Mouse (Mus musculus) embryonic facial prominence, embryonic 10.5 days (tissue): ENCODE measurements around the gene Egf. TPM values are rescaled to one million over a fixed set of nuclear protein-coding genes. Genes with fewer than 3 reads are reported as not detected.

ENCODE experiments used
- DNase-seq: peaks from one replicate; pipeline ENCODE4 v3.0.0-alpha.2; 2017; ENCODE audit warnings: low spot score
- H3K27ac ChIP-seq: fragments of 300-500 bp; sonication (generic); replicated peaks from 2 replicates; pipeline ENCODE4 v1.5.1; 2016; ENCODE audit warnings: mild to moderate bottlenecking
- H3K27me3 ChIP-seq: fragments of 300-500 bp; sonication (generic); replicated peaks from 2 replicates; pipeline ENCODE4 v1.6.1; 2016; ENCODE audit warnings: low read depth, mild to moderate bottlenecking; ENCODE audit not compliant: poor library complexity, severe bottlenecking
- H3K36me3 ChIP-seq: fragments of 300-500 bp; sonication (generic); replicated peaks from 2 replicates; pipeline ENCODE4 v1.6.1; 2016; ENCODE audit warnings: mild to moderate bottlenecking, moderate library complexity
- H3K4me1 ChIP-seq: fragments of 300-500 bp; sonication (generic); 2 replicates; pipeline ENCODE4 v1.6.1; 2016
- H3K4me3 ChIP-seq: fragments of 300-500 bp; sonication (generic); 2 replicates; pipeline ENCODE4 v1.5.1; 2016; ENCODE audit warnings: mild to moderate bottlenecking, moderate library complexity
- H3K9me3 ChIP-seq: fragments of 300-500 bp; sonication (generic); 2 replicates; pipeline ENCODE4 v1.6.1; 2016; ENCODE audit warnings: mild to moderate bottlenecking
- WGBS: fragments of 180-500 bp; shearing (Covaris S2); methylation state at CpG from one replicate; pipeline ENCODE4 v1.1.7; 2016; 5-methylcytosine and 5-hydroxymethylcytosine counted together
- polyA plus RNA-seq: library from polyadenylated mRNA; unstranded; fragments of >200 nt; fragmentation: Nextera tagmentation; extraction: Ambion mirVana; gene quantifications from 2 replicates; pipeline ENCODE4 v1.2.1, GENCODE M21; 2016

The Egf gene
- polyA plus RNA-seq, 1 experiment from 2014 or later = 1.5 TPM

- DNase-seq = no peak
- WGBS = 86% methylated on average over 8 of the region's 8 CpGs
- no peaks in the 10 kb centered on the region for H3K4me1 ChIP-seq
- no peaks in the 10 kb centered on the region for H3K36me3 ChIP-seq
- H3K27me3 ChIP-seq = no peaks in the 10 kb centered on the region
- no peaks in the 10 kb centered on the region for H3K9me3 ChIP-seq
- no peak overlapping the region for H3K27ac ChIP-seq
- no peak overlapping the region for H3K4me3 ChIP-seq
Measured at GRCm38 (mm10) chr3:129698882-129699281, 56.2 kb downstream of the Egf start.

DNA sequence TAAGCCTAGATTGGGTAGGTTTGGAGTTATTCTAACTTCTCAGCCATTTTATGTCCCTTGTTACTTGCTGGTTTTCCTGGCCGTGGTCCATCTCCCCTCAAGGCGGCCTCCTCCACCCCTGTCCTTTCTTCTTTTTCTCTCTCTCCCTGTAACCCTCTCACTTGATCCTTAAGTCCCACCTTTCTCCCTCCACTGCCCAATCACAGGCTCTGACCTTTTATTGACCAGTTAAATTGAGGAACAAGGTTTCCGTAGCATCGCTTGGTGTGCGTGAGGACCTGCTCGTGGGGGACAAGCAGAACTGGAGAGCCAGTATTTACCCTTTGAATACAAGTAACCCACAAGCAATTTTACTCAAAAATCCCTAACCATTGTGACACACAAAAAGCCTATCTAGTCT, 56.8 kb downstream of the Egf start:
- WGBS = 84% methylated on average over 6 of the region's 6 CpGs
- DNase-seq = no peak
- no peak overlapping the region for H3K4me3 ChIP-seq

DNA sequence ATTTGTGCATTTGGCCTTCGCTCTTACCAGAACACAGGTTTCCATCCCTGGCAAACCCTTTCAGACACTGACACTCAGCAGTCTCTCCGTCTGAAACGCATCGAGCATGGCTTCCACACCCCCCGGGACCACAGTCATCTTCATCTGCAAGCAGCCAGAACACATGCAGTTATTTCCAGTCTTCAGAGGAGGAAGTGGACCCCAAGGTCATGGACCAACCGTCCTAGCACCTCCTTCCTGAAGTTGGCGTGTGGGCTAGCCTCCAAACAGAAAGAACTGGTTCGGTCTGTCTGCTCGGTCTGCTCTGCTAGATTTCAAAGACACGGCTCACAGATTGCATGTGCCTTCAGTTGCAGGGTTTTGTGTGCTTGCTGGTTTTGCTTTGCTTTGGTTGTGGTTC, 57.4 kb downstream of the Egf start:
- no peak overlapping the region for H3K27ac ChIP-seq
- H3K4me1 ChIP-seq = no peaks in the 10 kb centered on the region
- H3K27me3 ChIP-seq = no peaks in the 10 kb centered on the region
- no peak overlapping the region for H3K4me3 ChIP-seq
- no peaks in the 10 kb centered on the region for H3K9me3 ChIP-seq
- no peak for DNase-seq
- H3K36me3 ChIP-seq = no peaks in the 10 kb centered on the region
- 88% methylated on average over 10 of the region's 10 CpGs for WGBS

More for the DNA sequence above, 56.8 kb downstream of the Egf start:
- H3K4me1 ChIP-seq = no peaks in the 10 kb centered on the region
- H3K36me3 ChIP-seq = no peaks in the 10 kb centered on the region
- no peaks in the 10 kb centered on the region for H3K9me3 ChIP-seq
- no peaks in the 10 kb centered on the region for H3K27me3 ChIP-seq
- H3K27ac ChIP-seq = no peak overlapping the region

DNA sequence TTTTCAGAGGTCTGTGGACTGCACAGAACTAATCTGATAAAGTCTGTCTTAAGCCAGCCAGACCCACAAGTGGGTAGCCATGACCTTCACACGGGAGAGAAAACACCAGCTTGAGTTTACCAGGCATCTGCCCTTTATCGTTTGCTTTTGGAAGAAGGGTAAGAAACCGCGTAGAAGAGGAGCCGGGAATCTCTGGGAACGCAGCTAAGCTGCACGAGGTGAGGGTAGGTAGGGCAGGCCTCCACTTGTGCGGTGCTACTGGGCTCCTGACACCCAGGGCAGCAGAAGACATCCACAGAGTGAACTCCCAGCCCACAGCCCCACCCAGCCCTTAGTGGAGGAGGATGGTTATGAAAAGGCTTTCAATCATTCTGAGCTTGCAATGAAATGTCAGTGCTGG, 59.2 kb downstream of the Egf start:
- Histone ChIP-seq H3K27ac (no peak overlapping the region), H3K9me3 (no peaks in the 10 kb centered on the region), H3K4me3 (no peak overlapping the region), H3K27me3 (no peaks in the 10 kb centered on the region), H3K4me1 (no peaks in the 10 kb centered on the region), H3K36me3 (no peaks in the 10 kb centered on the region)
- WGBS = 89% methylated on average over 8 of the region's 8 CpGs
- no peak for DNase-seq

- Histone ChIP-seq H3K36me3 (no peaks in the 10 kb centered on the region), H3K27ac (no peak overlapping the region), H3K27me3 (no peaks in the 10 kb centered on the region), H3K4me1 (no peaks in the 10 kb centered on the region), H3K4me3 (no peak overlapping the region), H3K9me3 (no peaks in the 10 kb centered on the region)
- DNase-seq = no peak
- WGBS = 79% methylated on average over 4 of the region's 4 CpGs
Measured at GRCm38 (mm10) chr3:129693581-129693980, 61.5 kb downstream of the Egf start.

DNA sequence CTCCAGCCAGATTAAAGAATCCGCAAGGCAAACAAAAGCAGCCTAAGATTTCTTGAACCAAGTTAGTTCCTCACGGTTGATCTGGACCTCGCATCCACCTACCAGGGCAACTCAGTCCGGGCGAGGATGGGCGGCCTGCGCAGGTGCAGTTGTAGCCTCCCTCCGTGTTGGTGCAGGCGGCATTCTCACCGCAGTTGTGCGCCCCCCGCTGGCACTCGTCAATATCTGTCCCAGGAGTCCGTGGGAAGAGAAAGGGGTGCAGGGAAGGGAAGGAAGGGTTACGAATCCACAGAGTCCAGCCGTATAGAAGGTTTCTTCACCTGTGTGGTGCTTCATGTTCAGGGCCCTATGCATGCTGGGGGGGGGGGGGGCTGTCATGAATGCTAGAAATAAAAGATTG, 62.3 kb downstream of the Egf start:
- H3K4me1 ChIP-seq = no peaks in the 10 kb centered on the region
- 59% methylated on average over 16 of the region's 16 CpGs for WGBS
- no peaks in the 10 kb centered on the region for H3K36me3 ChIP-seq
- no peak overlapping the region for H3K4me3 ChIP-seq
- no peaks in the 10 kb centered on the region for H3K27me3 ChIP-seq
- H3K27ac ChIP-seq = no peak overlapping the region
- no peak for DNase-seq
- no peaks in the 10 kb centered on the region for H3K9me3 ChIP-seq

GRCm38 (mm10) chr3:129687429-129687828, 67.7 kb downstream of the Egf start:
- Histone ChIP-seq H3K4me3 (no peak overlapping the region), H3K4me1 (no peaks in the 10 kb centered on the region), H3K27me3 (no peaks in the 10 kb centered on the region), H3K36me3 (no peaks in the 10 kb centered on the region), H3K9me3 (no peaks in the 10 kb centered on the region), H3K27ac (no peak overlapping the region)
- no peak for DNase-seq
- 60% methylated on average over 5 of the region's 5 CpGs for WGBS

DNA sequence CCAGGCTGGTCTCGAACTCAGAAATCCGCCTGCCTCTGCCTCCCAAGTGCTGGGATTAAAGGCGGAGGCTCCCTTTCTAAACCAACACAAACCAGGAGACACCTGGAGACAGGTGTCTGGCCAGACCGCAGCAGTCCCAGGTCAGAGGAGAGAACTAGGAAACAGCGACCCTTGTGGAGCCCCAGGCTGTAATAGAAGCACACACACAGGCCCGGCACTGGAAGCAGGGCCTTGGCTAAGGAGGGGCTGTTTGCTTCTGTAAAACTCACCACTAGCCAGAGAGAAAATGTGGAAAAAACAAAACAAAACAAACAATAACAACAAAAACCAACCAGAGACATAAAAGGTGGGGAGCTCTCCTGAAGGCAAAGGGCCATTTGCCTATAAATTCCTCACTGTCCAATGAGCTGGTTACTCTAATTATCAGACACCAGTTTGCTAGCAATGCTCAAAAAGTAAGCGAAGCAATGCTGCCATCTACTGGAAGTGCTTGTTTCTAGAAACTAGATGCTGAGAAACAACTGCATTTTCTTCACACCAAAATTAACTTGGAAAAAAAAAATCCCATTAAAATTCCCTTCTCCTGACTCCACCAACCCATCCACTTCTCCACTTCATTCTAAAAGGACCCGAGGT, 68.3 kb downstream of the Egf start:
- WGBS = 56% methylated on average over 8 of the region's 8 CpGs
- H3K36me3 ChIP-seq = no peaks in the 10 kb centered on the region
- no peaks in the 10 kb centered on the region for H3K9me3 ChIP-seq
- H3K4me1 ChIP-seq = no peaks in the 10 kb centered on the region
- no peak overlapping the region for H3K4me3 ChIP-seq
- H3K27me3 ChIP-seq = no peaks in the 10 kb centered on the region
- DNase-seq = peak; percentile 58
- no peak overlapping the region for H3K27ac ChIP-seq

GRCm38 (mm10) chr3:129686196-129686595, 68.9 kb downstream of the Egf start:
- 85% methylated on average over 12 of the region's 12 CpGs for WGBS
- Histone ChIP-seq H3K9me3 (no peaks in the 10 kb centered on the region), H3K4me3 (no peak overlapping the region), H3K27ac (no peak overlapping the region), H3K27me3 (no peaks in the 10 kb centered on the region), H3K36me3 (no peaks in the 10 kb centered on the region), H3K4me1 (no peaks in the 10 kb centered on the region)
- no peak for DNase-seq

- Histone ChIP-seq H3K36me3 (no peaks in the 10 kb centered on the region), H3K4me1 (no peaks in the 10 kb centered on the region), H3K9me3 (no peaks in the 10 kb centered on the region), H3K27ac (no peak overlapping the region), H3K4me3 (no peak overlapping the region), H3K27me3 (no peaks in the 10 kb centered on the region)
- no peak for DNase-seq
- 90% methylated on average over 10 of the region's 10 CpGs for WGBS
Measured at GRCm38 (mm10) chr3:129683060-129683679, 71.9 kb downstream of the Egf start.

DNA sequence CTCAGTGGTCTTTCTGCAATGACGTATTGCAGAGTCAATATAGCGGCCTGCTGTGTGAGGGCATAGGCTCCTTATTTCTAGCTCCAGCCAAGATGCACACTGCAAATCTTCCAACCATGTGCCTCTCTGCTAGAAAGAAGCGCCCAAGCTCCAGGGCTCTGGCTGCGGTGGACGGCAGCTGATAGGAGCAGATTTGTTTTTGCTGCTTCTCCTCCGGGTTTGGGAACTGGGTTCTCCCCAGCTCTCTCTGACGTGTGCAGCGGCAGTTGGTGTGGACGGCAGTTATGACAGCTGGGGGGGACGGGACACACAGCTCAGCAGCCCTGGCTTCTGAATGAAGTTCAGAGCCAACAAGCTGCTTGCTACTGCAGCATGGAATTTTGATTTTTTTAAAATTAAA, 72.7 kb downstream of the Egf start:
- H3K4me3 ChIP-seq = no peak overlapping the region
- 90% methylated on average over 10 of the region's 10 CpGs for WGBS
- DNase-seq = no peak

GRCm38 (mm10) chr3:129681841-129682240, 73.3 kb downstream of the Egf start:
- 94% methylated on average over 4 of the region's 4 CpGs for WGBS
- H3K9me3 ChIP-seq = no peaks in the 10 kb centered on the region
- no peak for DNase-seq

More for the DNA sequence above, 72.7 kb downstream of the Egf start:
- Histone ChIP-seq H3K27ac (no peak overlapping the region), H3K36me3 (no peaks in the 10 kb centered on the region), H3K4me1 (no peaks in the 10 kb centered on the region), H3K9me3 (no peaks in the 10 kb centered on the region), H3K27me3 (no peaks in the 10 kb centered on the region)

GRCm38 (mm10) chr3:129680258-129680657, 74.9 kb downstream of the Egf start:
- Histone ChIP-seq H3K27me3 (no peaks in the 10 kb centered on the region), H3K4me3 (no peak overlapping the region), H3K9me3 (no peaks in the 10 kb centered on the region), H3K4me1 (no peaks in the 10 kb centered on the region), H3K27ac (no peak overlapping the region), H3K36me3 (no peaks in the 10 kb centered on the region)
- WGBS = 60% methylated on average over 5 of the region's 5 CpGs
- DNase-seq = no peak

More at GRCm38 (mm10) chr3:129681841-129682240, 73.3 kb downstream of the Egf start:
- Histone ChIP-seq H3K27me3 (no peaks in the 10 kb centered on the region), H3K4me1 (no peaks in the 10 kb centered on the region), H3K36me3 (no peaks in the 10 kb centered on the region), H3K4me3 (no peak overlapping the region), H3K27ac (no peak overlapping the region)
